Mouse (Mus musculus) forebrain, embryonic 12.5 days (tissue): ENCODE results near the gene Asb16. TPM values are rescaled to one million over a fixed set of nuclear protein-coding genes. Genes with fewer than 3 reads are reported as not detected.

Source experiments
- microRNA-seq: library from miRNA; unstranded; fragments of <30 nt; microRNA quantifications from one replicate; pipeline ENCODE4, GENCODE M21; 2017
- polyA plus RNA-seq: library from polyadenylated mRNA; unstranded; fragments of >200 nt; fragmentation: Nextera tagmentation; extraction: Ambion mirVana; gene quantifications from 2 replicates; pipeline ENCODE4 v1.2.1, GENCODE M21; 2016

Gene Asb16
- polyA plus RNA-seq, 1 experiment from 2014 or later, result not detected

Small RNAs within 50 kb of the gene (microRNA-seq; reads per million reads assigned to microRNA genes)
- 3.6 reads per million, percentile 11 among the genes with 10 or more reads in this experiment for gene Mir8101

Other genes starting within 250 kb of the Asb16 start
- 35.7 and 37.6 TPM in 2 replicates for gene Mpp3, start 240.3 kb upstream of the Asb16 start, polyA plus RNA-seq
- 0.17 and 0.23 TPM in 2 replicates for gene Cd300lg, start 227.2 kb upstream of the Asb16 start, polyA plus RNA-seq
- gene Mpp2, start 180.2 kb upstream of the Asb16 start, polyA plus RNA-seq, result 24.9 and 27.9 TPM in 2 replicates
- gene Ppy, start 167.4 kb upstream of the Asb16 start, polyA plus RNA-seq, result not detected in 2 replicates
- gene Pyy, start 160.9 kb upstream of the Asb16 start, polyA plus RNA-seq, result not detected in 2 replicates
- not detected in 2 replicates for gene Nags, start 123.2 kb upstream of the Asb16 start, polyA plus RNA-seq
- 35.7 and 36.3 TPM in 2 replicates for gene Tmem101, start 112.3 kb upstream of the Asb16 start, polyA plus RNA-seq
- 136 and 139 TPM in 2 replicates for gene Lsm12, start 83.4 kb upstream of the Asb16 start, polyA plus RNA-seq
- gene G6pc3, start 79.1 kb upstream of the Asb16 start, polyA plus RNA-seq, result 26.6 and 28.3 TPM in 2 replicates
- gene Hdac5, start 38.6 kb upstream of the Asb16 start, polyA plus RNA-seq, result 68.8 and 70.6 TPM in 2 replicates
- gene BC030867, start 19.9 kb upstream of the Asb16 start, polyA plus RNA-seq, result 18.5 and 19.4 TPM in 2 replicates
- gene Tmub2, start 16.2 kb downstream of the Asb16 start, polyA plus RNA-seq, result 53.9 and 55.9 TPM in 2 replicates
- gene Atxn7l3, start 27.9 kb downstream of the Asb16 start, polyA plus RNA-seq, result 22.4 and 22.6 TPM in 2 replicates
- 111 and 121 TPM in 2 replicates for gene Ubtf, start 51.0 kb downstream of the Asb16 start, polyA plus RNA-seq
- 21.2 and 25.7 TPM in 2 replicates for gene Slc4a1, start 97.5 kb downstream of the Asb16 start, polyA plus RNA-seq
- gene Rundc3a, start 124.7 kb downstream of the Asb16 start, polyA plus RNA-seq, result 103 and 113 TPM in 2 replicates
- 173 TPM in 2 replicates for gene Slc25a39, start 139.2 kb downstream of the Asb16 start, polyA plus RNA-seq
- 55.5 and 57.6 TPM in 2 replicates for gene Grn, start 161.6 kb downstream of the Asb16 start, polyA plus RNA-seq
- gene Fam171a2, start 178.9 kb downstream of the Asb16 start, polyA plus RNA-seq, result 13.3 and 15.2 TPM in 2 replicates
- 3.5 and 4.5 TPM in 2 replicates for gene Itga2b, start 201.4 kb downstream of the Asb16 start, polyA plus RNA-seq